Mouse (Mus musculus) G1E (cell line): ENCODE measurements around the gene 1190005I06Rik. TPM values are rescaled to one million over a fixed set of nuclear protein-coding genes. Genes with fewer than 3 reads are reported as not detected.
"Not testable (repeated sequence)": the region's sequence is repeated elsewhere in the genome, so short reads cannot be mapped to it uniquely, and the experiment has no call there.

Experiments used
- ATAC-seq: 2 replicates; pipeline ENCODE4 v1.8.0; 2016; ENCODE audit warnings: mild to moderate bottlenecking; ENCODE audit not compliant: insufficient number of reproducible peaks, poor library complexity, low FRiP score, severe bottlenecking; ENCODE audit errors: extremely low read depth
- DNase-seq: peaks from one replicate; pipeline ENCODE4 v3.0.0; 2012; ENCODE audit warnings: low spot score
- H3K27me3 ChIP-seq: 2 replicates; pipeline ENCODE4 v1.6.1; 2012; ENCODE audit warnings: mild to moderate bottlenecking, low read length, inconsistent platforms; ENCODE audit not compliant: insufficient read depth
- H3K36me3 ChIP-seq: replicated peaks from 2 replicates; pipeline ENCODE3; 2012; ENCODE audit warnings: mild to moderate bottlenecking, inconsistent platforms
- H3K4me1 ChIP-seq: 2 replicates; pipeline ENCODE4 v1.6.1; 2012; ENCODE audit warnings: low read depth, low read length, inconsistent platforms, mixed read lengths; ENCODE audit not compliant: insufficient read depth
- H3K4me3 ChIP-seq: 2 replicates; pipeline ENCODE4 v1.5.1; 2012; ENCODE audit warnings: low read depth, mild to moderate bottlenecking, inconsistent platforms, low read length, moderate library complexity, mixed read lengths
- H3K9me3 ChIP-seq: replicated peaks from 2 replicates; pipeline ENCODE4 v1.6.1; 2012; ENCODE audit warnings: inconsistent platforms
- CTCF ChIP-seq: IDR thresholded peaks from 2 replicates; pipeline ENCODE4 v1.5.1; 2012; ENCODE audit warnings: low read depth, low read length, inconsistent platforms, mixed read lengths
- GATA1 ChIP-seq: IDR thresholded peaks from 2 replicates; pipeline ENCODE4 v1.6.1; 2012; ENCODE audit warnings: borderline replicate concordance, low read length, inconsistent platforms, mixed read lengths
- GATA2 ChIP-seq: IDR thresholded peaks from 2 replicates; pipeline ENCODE4 v1.6.1; 2012; ENCODE audit warnings: low read depth, low read length, inconsistent platforms, borderline replicate concordance
- POLR2AphosphoS5 ChIP-seq: IDR thresholded peaks from 2 replicates; pipeline ENCODE4 v1.6.1; 2012; ENCODE audit warnings: low read depth, low read length, inconsistent platforms; ENCODE audit not compliant: insufficient replicate concordance
- TAL1 ChIP-seq: conservative IDR thresholded peaks from 2 replicates; pipeline ENCODE4 v1.6.1; 2012; ENCODE audit warnings: low read depth, low read length, inconsistent platforms, mixed read lengths
- polyA plus RNA-seq: library from polyadenylated mRNA; stranded (reverse); fragments of >175 nt; gene quantifications from 2 replicates; pipeline ENCODE4 v1.2.3, GENCODE M21; 2012
- total RNA-seq, 2 experiments: library from RNA; stranded (forward) in 1 of 2; stranded (reverse) in 1 of 2; fragments of 200-1000 nt in 1 of 2; fragments of >200 nt in 1 of 2; fragmentation: Nextera tagmentation in 1 of 2; gene quantifications; 2 replicates each; pipeline ENCODE4 v1.2.3; 2014 to 2017

1190005I06Rik gene
- total and polyA plus RNA-seq, 3 experiments = 0.10 to 0.71 TPM; not detected in 1

- H3K4me1 ChIP-seq = peaks cover 5% of the 10 kb centered on the region; the same call in 1 of the 2 replicates
These were observed 39.1 kb upstream of the 1190005I06Rik start for GRCm38 (mm10) chr8:120686576-120686975.

GRCm38 (mm10) chr8:120686051-120686450, 38.6 kb upstream of the 1190005I06Rik start:
- Histone ChIP-seq H3K36me3 (no peaks in the 10 kb centered on the region), H3K27me3 (peaks cover 3% of the 10 kb centered on the region; the same call in 1 of the 2 replicates), H3K9me3 (no peaks in the 10 kb centered on the region), H3K4me1 (peaks cover 5% of the 10 kb centered on the region; the same call in 1 of the 2 replicates), H3K4me3 (no peak overlapping the region)
- DNase-seq (no peak), ATAC-seq (no peak)
- TF ChIP-seq TAL1 = no peak
- no peak for TF ChIP-seq GATA2
- no peak for TF ChIP-seq CTCF
- no peak for TF ChIP-seq POLR2AphosphoS5
- no peak for TF ChIP-seq GATA1

More at GRCm38 (mm10) chr8:120686576-120686975, 39.1 kb upstream of the 1190005I06Rik start:
- ATAC-seq = no peak
- Histone ChIP-seq H3K27me3 (no peaks in the 10 kb centered on the region; the same call in 1 of the 2 replicates), H3K4me3 (no peak overlapping the region), H3K9me3 (peaks cover 1% of the 10 kb centered on the region), H3K36me3 (no peaks in the 10 kb centered on the region)
- TF ChIP-seq TAL1 (no peak), POLR2AphosphoS5 (no peak), CTCF (no peak), GATA2 (no peak), GATA1 (no peak)
- DNase-seq = no peak

- no peak overlapping the region for H3K4me3 ChIP-seq
- H3K27me3 ChIP-seq = peaks cover 3% of the 10 kb centered on the region; the same call in 1 of the 2 replicates
- DNase-seq (no peak), ATAC-seq (no peak)
- peaks cover 5% of the 10 kb centered on the region; the same call in 1 of the 2 replicates for H3K4me1 ChIP-seq
- H3K9me3 ChIP-seq = no peaks in the 10 kb centered on the region
- TF ChIP-seq TAL1 (no peak), GATA2 (no peak), POLR2AphosphoS5 (no peak), CTCF (no peak), GATA1 (no peak)
- no peaks in the 10 kb centered on the region for H3K36me3 ChIP-seq
These were observed 38.2 kb upstream of the 1190005I06Rik start for GRCm38 (mm10) chr8:120685591-120685990.

- H3K36me3 ChIP-seq = no peaks in the 10 kb centered on the region
- no peak for DNase-seq
- TF ChIP-seq TAL1 (no peak), GATA1 (no peak), POLR2AphosphoS5 (no peak), CTCF (no peak), GATA2 (no peak)
- ATAC-seq = no peak
- no peak overlapping the region for H3K4me3 ChIP-seq
- peaks cover 6% of the 10 kb centered on the region for H3K4me1 ChIP-seq
- no peaks in the 10 kb centered on the region for H3K9me3 ChIP-seq
- peaks cover 3% of the 10 kb centered on the region; the same call in 1 of the 2 replicates for H3K27me3 ChIP-seq
These were observed 37.7 kb upstream of the 1190005I06Rik start for GRCm38 (mm10) chr8:120685097-120685496.

- TF ChIP-seq GATA2 (no peak), TAL1 (no peak), CTCF (no peak), GATA1 (no peak), POLR2AphosphoS5 (no peak)
- Histone ChIP-seq H3K36me3 (no peaks in the 10 kb centered on the region), H3K4me3 (no peak overlapping the region), H3K4me1 (peaks cover 14% of the 10 kb centered on the region), H3K27me3 (peaks cover 3% of the 10 kb centered on the region; the same call in 1 of the 2 replicates), H3K9me3 (no peaks in the 10 kb centered on the region)
- ATAC-seq = no peak
- DNase-seq = no peak
These were observed 36.6 kb upstream of the 1190005I06Rik start for GRCm38 (mm10) chr8:120684082-120684481.

- peaks cover 3% of the 10 kb centered on the region; the same call in 1 of the 2 replicates for H3K27me3 ChIP-seq
- no peaks in the 10 kb centered on the region for H3K36me3 ChIP-seq
- TF ChIP-seq POLR2AphosphoS5 = no peak
- no peak for TF ChIP-seq TAL1
- no peak for TF ChIP-seq GATA2
- TF ChIP-seq CTCF = no peak
- no peak for TF ChIP-seq GATA1
- DNase-seq (no peak), ATAC-seq (no peak)
- H3K4me1 ChIP-seq = peaks cover 14% of the 10 kb centered on the region
- no peaks in the 10 kb centered on the region for H3K9me3 ChIP-seq
- H3K4me3 ChIP-seq = no peak overlapping the region
These were observed 36.2 kb upstream of the 1190005I06Rik start for GRCm38 (mm10) chr8:120683602-120684001.

- TF ChIP-seq CTCF (no peak), GATA2 (no peak), TAL1 (no peak), POLR2AphosphoS5 (no peak), GATA1 (no peak)
- Histone ChIP-seq H3K27me3 (peaks cover 3% of the 10 kb centered on the region; the same call in 1 of the 2 replicates), H3K4me3 (no peak overlapping the region), H3K4me1 (peaks cover 16% of the 10 kb centered on the region), H3K9me3 (no peaks in the 10 kb centered on the region), H3K36me3 (peaks cover 11% of the 10 kb centered on the region)
- ATAC-seq (no peak), DNase-seq (no peak)
These were observed 33.7 kb upstream of the 1190005I06Rik start for GRCm38 (mm10) chr8:120681113-120681512.

GRCm38 (mm10) chr8:120680405-120680804, 33.0 kb upstream of the 1190005I06Rik start:
- peaks cover 17% of the 10 kb centered on the region for H3K36me3 ChIP-seq
- H3K4me1 ChIP-seq = peaks cover 19% of the 10 kb centered on the region
- not testable (repeated sequence) for H3K4me3 ChIP-seq, H3K9me3 ChIP-seq, ATAC-seq, H3K27me3 ChIP-seq, DNase-seq
